Mouse (Mus musculus) cerebral cortex, adult 2 months (tissue): ENCODE results near the gene Cadm1.

Experiments
- WGBS: fragments of 180-500 bp; shearing (Covaris S2); methylation state at CpG from one replicate; pipeline ENCODE4 v1.1.7; 2018; 5-methylcytosine and 5-hydroxymethylcytosine counted together

Cadm1 gene

GRCm38 (mm10) chr9:47669206-47669605 is 139.2 kb downstream of the Cadm1 start:
- 57% methylated on average over 4 of the region's 4 CpGs for WGBS

GRCm38 (mm10) chr9:47671617-47672016 is 141.6 kb downstream of the Cadm1 start:
- 69% methylated on average over 11 of the region's 11 CpGs for WGBS

- WGBS: 83% methylated on average over 11 of the region's 11 CpGs
Measured at GRCm38 (mm10) chr9:47674766-47675713, 145.1 kb downstream of the Cadm1 start.

- WGBS: 93% methylated on average over 2 of the region's 2 CpGs
Measured at GRCm38 (mm10) chr9:47686881-47687280, 156.9 kb downstream of the Cadm1 start.

- WGBS: 91% methylated on average over 5 of the region's 5 CpGs
Measured at GRCm38 (mm10) chr9:47687604-47688003, 157.6 kb downstream of the Cadm1 start.

GRCm38 (mm10) chr9:47688297-47688696 is 158.3 kb downstream of the Cadm1 start:
- WGBS: 59% methylated on average over 10 of the region's 10 CpGs

GRCm38 (mm10) chr9:47692911-47693310 is 162.9 kb downstream of the Cadm1 start:
- WGBS: 79% methylated on average over 13 of the region's 13 CpGs

- WGBS: 45% methylated on average over 3 of the region's 3 CpGs
Measured at GRCm38 (mm10) chr9:47699026-47699425, 169.1 kb downstream of the Cadm1 start.

- 81% methylated on average over 5 of the region's 5 CpGs for WGBS
Measured at GRCm38 (mm10) chr9:47700021-47700420, 170.0 kb downstream of the Cadm1 start.

- 85% methylated on average over 19 of the region's 19 CpGs for WGBS
Measured at GRCm38 (mm10) chr9:47703026-47703876, 173.3 kb downstream of the Cadm1 start.

- WGBS: 46% methylated on average over 9 of the region's 9 CpGs
Measured at GRCm38 (mm10) chr9:47706341-47706740, 176.4 kb downstream of the Cadm1 start.

- WGBS: 43% methylated on average over 6 of the region's 6 CpGs
Measured at GRCm38 (mm10) chr9:47707326-47707725, 177.4 kb downstream of the Cadm1 start.

- WGBS: 19% methylated on average over 10 of the region's 10 CpGs
Measured at GRCm38 (mm10) chr9:47708299-47708698, 178.3 kb downstream of the Cadm1 start.

- 75% methylated on average over 8 of the region's 8 CpGs for WGBS
Measured at GRCm38 (mm10) chr9:47710946-47711345, 181.0 kb downstream of the Cadm1 start.

GRCm38 (mm10) chr9:47714541-47714940 is 184.6 kb downstream of the Cadm1 start:
- 71% methylated on average over 2 of the region's 2 CpGs for WGBS

- WGBS: 82% methylated on average over 3 of the region's 3 CpGs
Measured at GRCm38 (mm10) chr9:47715415-47715814, 185.4 kb downstream of the Cadm1 start.

GRCm38 (mm10) chr9:47716883-47717282 is 186.9 kb downstream of the Cadm1 start:
- WGBS: 43% methylated on average over 16 of the region's 16 CpGs

- 69% methylated on average over 3 of the region's 3 CpGs for WGBS
Measured at GRCm38 (mm10) chr9:47727611-47728010, 197.6 kb downstream of the Cadm1 start.

- 32% methylated on average over 5 of the region's 5 CpGs for WGBS
Measured at GRCm38 (mm10) chr9:47728852-47729251, 198.9 kb downstream of the Cadm1 start.

GRCm38 (mm10) chr9:47730247-47730646 is 200.3 kb downstream of the Cadm1 start:
- WGBS: 79% methylated on average over 6 of the region's 6 CpGs

- 46% methylated on average over 13 of the region's 13 CpGs for WGBS
Measured at GRCm38 (mm10) chr9:47733780-47734451, 203.9 kb downstream of the Cadm1 start.

- WGBS: 79% methylated on average over 5 of the region's 5 CpGs
Measured at GRCm38 (mm10) chr9:47734905-47735304, 204.9 kb downstream of the Cadm1 start.
